In genomic region chr15:77336968-77337341, GRCm38 (mm10) we compare ENCODE assay signal across 7 mouse cellular contexts. TPM values are rescaled to one million over a fixed set of nuclear protein-coding genes. Genes with fewer than 3 reads are reported as not detected.
A peak's percentile ranks its signal among the peaks of the same experiment; 100 is the strongest.
DNase-seq lines count a peak whose midpoint lies in the region; ATAC-seq and TF ChIP-seq lines count a peak whose summit lies in the region.

No protein-coding gene starts in this region.

- H3K36me3 ChIP-seq in neural tube, embryonic 11.5 days (ENCODE audit: control insufficient read depth, insufficient read depth, low read length) = no peaks in the 10 kb centered on the region
- H3K36me3 ChIP-seq in forebrain, embryonic 16.5 days (ENCODE audit: control insufficient read depth, insufficient read depth) = no peaks in the 10 kb centered on the region
- no peaks in the 10 kb centered on the region for H3K36me3 ChIP-seq in liver, embryonic 12.5 days
- H3K36me3 ChIP-seq in stomach, postnatal 0 days (ENCODE audit: control insufficient read depth, insufficient read depth, low read length) = no peaks in the 10 kb centered on the region

- no peak for TF ChIP-seq EP300 in stomach, postnatal 0 days (optimal IDR thresholded peaks at IDR 0.05)

- no peaks in the 10 kb centered on the region for H3K27me3 ChIP-seq in neural tube, embryonic 11.5 days (ENCODE audit: control insufficient read depth, insufficient read depth, low read length)
- H3K27me3 ChIP-seq in forebrain, embryonic 16.5 days (replicated peaks; ENCODE audit: control insufficient read depth, insufficient read depth, low read length) = no peaks in the 10 kb centered on the region
- H3K27me3 ChIP-seq in liver, embryonic 12.5 days (replicated peaks) = peaks cover 9% of the 10 kb centered on the region; the same call in 1 of the 2 replicates
- H3K27me3 ChIP-seq in stomach, postnatal 0 days (ENCODE audit: control insufficient read depth, insufficient read depth, low read length) = no peaks in the 10 kb centered on the region

- no peak for TF ChIP-seq CTCF in stomach, postnatal 0 days (IDR thresholded peaks at IDR 0.05; ENCODE audit: low read depth)

- no peak overlapping the region for H3K4me2 ChIP-seq in neural tube, embryonic 11.5 days (ENCODE audit: low read depth)
- H3K4me2 ChIP-seq in forebrain, embryonic 16.5 days (ENCODE audit: low read length) = peak overlapping the region; percentile 56
- H3K4me2 ChIP-seq in liver, embryonic 12.5 days = peak overlapping the region; percentile 55
- H3K4me2 ChIP-seq in stomach, postnatal 0 days (replicated peaks; ENCODE audit: low read depth) = peak overlapping the region; percentile 51

- no peak for ATAC-seq in neural tube, embryonic 11.5 days (ENCODE audit: insufficient read depth, low FRiP score, low TSS enrichment)
- ATAC-seq in forebrain, embryonic 16.5 days = no peak
- no peak for ATAC-seq in liver, embryonic 12.5 days
- ATAC-seq in stomach, postnatal 0 days (ENCODE audit: low FRiP score, low TSS enrichment) = no peak

- DNase-seq in neural tube, embryonic 11.5 days (ENCODE audit: low spot score) = no peak
- DNase-seq in neural tube, embryonic 10.5 days (ENCODE audit: extremely low spot score, low spot score) = no peak
- no peak for DNase-seq in stomach, postnatal 0 days (ENCODE audit: low spot score)
- no peak for DNase-seq in gastrocnemius, adult 8-10 months (ENCODE audit: low spot score in 2 of 2)
- DNase-seq in kidney, postnatal 4 days = no peak

- H3K4me1 ChIP-seq in neural tube, embryonic 11.5 days (ENCODE audit: control insufficient read depth, insufficient read depth, low read length) = peaks cover 18% of the 10 kb centered on the region
- peaks cover 12% of the 10 kb centered on the region for H3K4me1 ChIP-seq in forebrain, embryonic 16.5 days (replicated peaks; ENCODE audit: control insufficient read depth, insufficient read depth, low read length)
- peaks cover 18% of the 10 kb centered on the region; the same call in 1 of the 2 replicates for H3K4me1 ChIP-seq in liver, embryonic 12.5 days
- 0 out of 2 replicates have a peak, but pooled peaks cover 3% of the 10 kb centered on the region for H3K4me1 ChIP-seq in stomach, postnatal 0 days (replicated peaks; ENCODE audit: control insufficient read depth, insufficient read depth)

- H3K9ac ChIP-seq in neural tube, embryonic 11.5 days (ENCODE audit: low read length) = peak overlapping the region; percentile 47
- H3K9ac ChIP-seq in forebrain, embryonic 16.5 days (replicated peaks; ENCODE audit: low read depth, low read length) = no peak overlapping the region
- no peak overlapping the region for H3K9ac ChIP-seq in liver, embryonic 12.5 days
- peak overlapping the region; percentile 38 for H3K9ac ChIP-seq in stomach, postnatal 0 days (ENCODE audit: low read length)

- no peak overlapping the region for H3K4me3 ChIP-seq in neural tube, embryonic 11.5 days (ENCODE audit: low read depth, low read length)
- peak overlapping the region; percentile 40; the same call in 1 of the 2 replicates for H3K4me3 ChIP-seq in forebrain, embryonic 16.5 days (replicated peaks; ENCODE audit: low read length)
- peak overlapping the region; percentile 27; the same call in 1 of the 2 replicates for H3K4me3 ChIP-seq in liver, embryonic 12.5 days
- H3K4me3 ChIP-seq in stomach, postnatal 0 days (ENCODE audit: low read depth, low read length) = peak overlapping the region; percentile 29

- no peak overlapping the region for H3K27ac ChIP-seq in neural tube, embryonic 11.5 days (ENCODE audit: low read depth, low read length)
- H3K27ac ChIP-seq in forebrain, embryonic 16.5 days (ENCODE audit: low read length) = no peak overlapping the region
- no peak overlapping the region for H3K27ac ChIP-seq in liver, embryonic 12.5 days
- peak overlapping the region; percentile 84 for H3K27ac ChIP-seq in stomach, postnatal 0 days (replicated peaks)

- 55% methylated on average over 9 of the region's 9 CpGs for WGBS in neural tube, embryonic 11.5 days
- 41% methylated on average over 9 of the region's 9 CpGs for WGBS in forebrain, embryonic 16.5 days
- 33% methylated on average over 9 of the region's 9 CpGs for WGBS in liver, embryonic 12.5 days (ENCODE audit: insufficient replicate concordance)
- 42% methylated on average over 9 of the region's 9 CpGs for WGBS in stomach, postnatal 0 days

- H3K9me3 ChIP-seq in neural tube, embryonic 11.5 days (ENCODE audit: control insufficient read depth, low read length) = no peaks in the 10 kb centered on the region
- H3K9me3 ChIP-seq in forebrain, embryonic 16.5 days (ENCODE audit: control insufficient read depth, low read length) = no peaks in the 10 kb centered on the region
- H3K9me3 ChIP-seq in liver, embryonic 12.5 days (replicated peaks) = no peaks in the 10 kb centered on the region
- no peaks in the 10 kb centered on the region for H3K9me3 ChIP-seq in stomach, postnatal 0 days (ENCODE audit: control insufficient read depth, low read length)

RNA-seq across cellular contexts. Expression of gene Rbfox2, which starts 30.2 kb away (rescaled TPM):
- polyA plus RNA-seq in neural tube, embryonic 11.5 days (2014; fragmentation: Nextera tagmentation; extraction: Ambion mirVana) = 123 and 125 TPM in 2 replicates
- polyA plus RNA-seq in forebrain, embryonic 16.5 days (2015; fragmentation: Nextera tagmentation; extraction: Ambion mirVana) = 212 and 226 TPM in 2 replicates
- polyA plus RNA-seq in liver, embryonic 12.5 days (2016; fragmentation: Nextera tagmentation; extraction: Ambion mirVana) = 13.0 and 13.1 TPM in 2 replicates
- polyA plus RNA-seq in stomach, postnatal 0 days (2015; fragmentation: Nextera tagmentation; extraction: Ambion mirVana) = 23.2 and 24.4 TPM in 2 replicates
- 10 to 100 TPM; 40.8 to 56.7 (median 46.9) TPM for total RNA-seq in gastrocnemius, adult 8-10 months (2022)

Comparison
In these comparisons a context has a peak if more than half of its experiments do, and no peak if none do; other contexts are left out.
1. H3K9ac ChIP-seq: peak in neural tube, embryonic 11.5 days (single experiment) and stomach, postnatal 0 days (single experiment); none in forebrain, embryonic 16.5 days (single experiment) and liver, embryonic 12.5 days (single experiment).